Mouse (Mus musculus): ENCODE data around the gene Wnt10b. TPM values are rescaled to one million over a fixed set of nuclear protein-coding genes. Genes with fewer than 3 reads are reported as not detected.
"Not testable (repeated sequence)": the region's sequence is repeated elsewhere in the genome, so short reads cannot be mapped to it uniquely, and the experiment has no call there.

Wnt10b gene
- polyA plus RNA-seq (2014; fragmentation: Nextera tagmentation; extraction: Ambion mirVana) = not detected in 2 replicates

DNA sequence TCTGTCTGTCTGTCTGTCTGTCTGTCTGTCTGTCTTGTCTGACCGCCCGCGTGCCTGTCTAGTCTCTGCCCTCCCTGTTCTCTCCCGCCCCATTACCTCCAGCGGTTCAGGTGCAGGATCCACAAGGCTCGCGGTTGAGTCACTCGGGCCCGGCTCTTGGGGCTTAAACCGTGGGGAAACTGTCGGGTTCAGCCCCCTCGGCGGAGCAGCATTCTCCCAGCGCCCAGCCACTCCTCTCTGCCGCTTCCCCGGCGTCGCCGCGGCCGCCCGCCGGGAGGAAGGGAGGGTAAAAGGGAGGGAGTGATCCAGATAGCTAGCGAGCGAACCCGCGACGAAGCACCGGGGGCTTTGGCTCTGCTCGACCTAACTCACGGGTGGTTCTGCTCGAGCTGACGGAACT, at the start of gene Wnt10b:
Gene Wnt10b (minus strand): TSS at position 389 of the 400 bp plus-strand sequence.
- H3K4me3 ChIP-seq (ENCODE audit: low read depth, low read length) = peak within 1 kb of the TSS; percentile 22
- H3K36me3 ChIP-seq (ENCODE audit: control insufficient read depth, insufficient read depth, low read length) = no peaks in the 10 kb centered on the region
- WGBS = under 1% methylated on average over 32 of the region's 33 CpGs
- ATAC-seq (ENCODE audit: insufficient number of reproducible peaks, insufficient read depth, low FRiP score, low read depth) = no peak
- H3K9me3 ChIP-seq (ENCODE audit: control insufficient read depth, low read depth, low read length) = no peaks in the 10 kb centered on the region
- no peak within 1 kb of the TSS for H3K9ac ChIP-seq (replicated peaks; ENCODE audit: low read depth, low read length)
- 0 out of 2 replicates have a peak, but pooled peaks cover 21% of the 10 kb centered on the region for H3K4me1 ChIP-seq (ENCODE audit: control insufficient read depth, insufficient read depth, low read length)
- peak within 1 kb of the TSS; percentile 30 for H3K4me2 ChIP-seq (replicated peaks; ENCODE audit: low read depth, low read length)
- H3K27me3 ChIP-seq (ENCODE audit: control insufficient read depth, insufficient read depth, low read length) = peaks cover 62% of the 10 kb centered on the region
- no peak within 1 kb of the TSS for H3K27ac ChIP-seq (ENCODE audit: low read length)

DNA sequence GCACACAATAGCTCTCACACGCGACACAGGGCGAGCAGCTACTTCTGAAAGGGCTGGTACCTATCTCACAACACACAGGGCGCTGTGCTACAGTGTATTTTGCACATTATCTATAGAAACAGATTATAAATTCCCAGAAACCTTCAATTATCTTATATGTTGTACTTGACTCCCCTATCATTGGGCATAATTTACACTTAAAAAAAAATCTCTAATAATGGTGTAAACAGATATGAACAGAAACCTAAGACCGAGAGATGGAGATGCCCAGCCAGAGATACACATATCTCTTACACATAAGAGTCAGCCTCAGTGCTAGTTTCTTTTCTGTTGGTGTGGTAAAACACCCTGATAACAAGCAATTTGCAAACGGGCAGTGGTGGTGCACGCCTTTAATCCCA, 49.7 kb upstream of the Wnt10b start:
- H3K9ac ChIP-seq (replicated peaks; ENCODE audit: low read depth, low read length) = no peak overlapping the region
- no peaks in the 10 kb centered on the region for H3K27me3 ChIP-seq (ENCODE audit: control insufficient read depth, insufficient read depth, low read length)
- 88% methylated on average over 7 of the region's 7 CpGs for WGBS
- H3K9me3 ChIP-seq (ENCODE audit: control insufficient read depth, low read depth, low read length) = no peaks in the 10 kb centered on the region
- peaks cover 20% of the 10 kb centered on the region for H3K36me3 ChIP-seq (ENCODE audit: control insufficient read depth, insufficient read depth, low read length)
- H3K4me1 ChIP-seq (ENCODE audit: control insufficient read depth, insufficient read depth, low read length) = peaks cover 9% of the 10 kb centered on the region; the same call in 1 of the 2 replicates
- no peak overlapping the region for H3K4me3 ChIP-seq (ENCODE audit: low read depth, low read length)
- H3K4me2 ChIP-seq (replicated peaks; ENCODE audit: low read depth, low read length) = no peak overlapping the region
- H3K27ac ChIP-seq (ENCODE audit: low read length) = no peak overlapping the region
- ATAC-seq (ENCODE audit: insufficient number of reproducible peaks, insufficient read depth, low FRiP score, low read depth) = no peak

DNA sequence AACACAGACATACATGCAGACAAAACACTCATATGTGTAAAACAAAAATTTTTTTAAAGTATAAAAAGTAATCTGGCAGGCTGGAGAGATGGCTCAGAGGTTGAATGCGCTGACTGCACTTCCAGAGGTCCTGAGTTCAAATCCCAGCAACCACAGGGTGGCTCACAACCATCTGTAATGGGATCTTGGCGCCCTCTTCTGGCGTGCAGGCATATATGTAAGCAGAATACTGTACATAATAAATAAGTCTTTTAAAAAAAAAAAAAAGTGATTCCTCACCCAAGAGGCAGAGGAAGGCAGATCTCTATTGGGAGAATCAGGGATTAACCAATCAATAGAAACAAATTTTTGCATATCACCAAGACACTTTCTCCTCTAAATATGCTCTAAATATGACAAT, 45.5 kb upstream of the Wnt10b start:
- Histone ChIP-seq H3K9ac (replicated peaks; ENCODE audit: low read depth, low read length) (no peak overlapping the region), H3K36me3 (ENCODE audit: control insufficient read depth, insufficient read depth, low read length) (peaks cover 31% of the 10 kb centered on the region), H3K4me3 (ENCODE audit: low read depth, low read length) (no peak overlapping the region), H3K27me3 (ENCODE audit: control insufficient read depth, insufficient read depth, low read length) (no peaks in the 10 kb centered on the region), H3K4me2 (replicated peaks; ENCODE audit: low read depth, low read length) (no peak overlapping the region), H3K4me1 (ENCODE audit: control insufficient read depth, insufficient read depth, low read length) (no peaks in the 10 kb centered on the region), H3K27ac (ENCODE audit: low read length) (no peak overlapping the region), H3K9me3 (ENCODE audit: control insufficient read depth, low read depth, low read length) (no peaks in the 10 kb centered on the region)
- 72% methylated on average over 3 of the region's 3 CpGs for WGBS
- no peak for ATAC-seq (ENCODE audit: insufficient number of reproducible peaks, insufficient read depth, low FRiP score, low read depth)

DNA sequence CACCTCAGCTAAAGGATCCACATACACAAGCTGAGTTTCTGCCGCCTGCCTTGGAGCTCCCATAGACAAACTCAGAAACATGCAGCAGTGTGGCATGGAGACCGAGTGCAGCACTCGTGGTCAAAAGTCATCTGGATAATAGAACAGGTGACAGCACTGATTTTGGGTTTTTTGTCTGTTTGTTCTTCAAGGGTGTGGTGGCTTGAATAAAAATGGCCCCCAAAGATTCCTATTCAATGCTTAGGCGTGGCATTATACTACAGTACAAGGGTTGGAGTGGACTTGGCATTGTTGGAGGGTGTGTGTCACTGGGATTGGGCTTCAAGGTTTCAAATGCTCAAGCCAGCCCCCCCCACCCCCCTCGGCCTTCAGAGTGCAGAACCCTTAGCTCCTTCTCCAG, 44.2 kb upstream of the Wnt10b start:
- Histone ChIP-seq H3K4me3 (ENCODE audit: low read depth, low read length) (no peak overlapping the region), H3K27me3 (ENCODE audit: control insufficient read depth, insufficient read depth, low read length) (no peaks in the 10 kb centered on the region), H3K4me2 (replicated peaks; ENCODE audit: low read depth, low read length) (no peak overlapping the region), H3K9ac (replicated peaks; ENCODE audit: low read depth, low read length) (no peak overlapping the region), H3K36me3 (ENCODE audit: control insufficient read depth, insufficient read depth, low read length) (peaks cover 28% of the 10 kb centered on the region), H3K9me3 (ENCODE audit: control insufficient read depth, low read depth, low read length) (no peaks in the 10 kb centered on the region), H3K27ac (ENCODE audit: low read length) (no peak overlapping the region), H3K4me1 (ENCODE audit: control insufficient read depth, insufficient read depth, low read length) (no peaks in the 10 kb centered on the region)
- ATAC-seq (ENCODE audit: insufficient number of reproducible peaks, insufficient read depth, low FRiP score, low read depth) = no peak
- 87% methylated on average over 5 of the region's 5 CpGs for WGBS

DNA sequence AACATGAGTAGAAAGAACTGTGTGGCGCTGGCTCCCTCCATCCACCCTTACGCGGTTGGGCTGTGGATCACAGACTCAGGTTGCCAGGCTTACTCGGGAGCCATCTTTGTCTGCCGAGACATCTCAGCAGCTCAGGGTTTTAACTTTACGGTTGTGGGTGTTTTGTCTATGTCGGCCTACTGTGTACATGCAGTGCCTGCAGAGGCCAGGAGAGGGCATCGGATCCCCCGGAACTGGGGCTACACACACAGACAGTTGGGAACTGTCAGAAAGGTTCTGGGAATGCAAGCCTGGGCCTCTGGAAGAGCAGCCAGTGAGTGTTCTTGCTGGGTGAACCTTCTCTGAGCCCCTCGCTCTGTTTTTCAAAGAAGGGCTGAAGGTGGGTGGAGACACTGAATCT, 43.5 kb upstream of the Wnt10b start:
- no peaks in the 10 kb centered on the region for H3K27me3 ChIP-seq (ENCODE audit: control insufficient read depth, insufficient read depth, low read length)
- H3K9me3 ChIP-seq (ENCODE audit: control insufficient read depth, low read depth, low read length) = no peaks in the 10 kb centered on the region
- no peak overlapping the region for H3K4me2 ChIP-seq (replicated peaks; ENCODE audit: low read depth, low read length)
- H3K27ac ChIP-seq (ENCODE audit: low read length) = no peak overlapping the region
- ATAC-seq (ENCODE audit: insufficient number of reproducible peaks, insufficient read depth, low FRiP score, low read depth) = no peak
- H3K36me3 ChIP-seq (ENCODE audit: control insufficient read depth, insufficient read depth, low read length) = peaks cover 28% of the 10 kb centered on the region
- H3K4me1 ChIP-seq (ENCODE audit: control insufficient read depth, insufficient read depth, low read length) = no peaks in the 10 kb centered on the region
- no peak overlapping the region for H3K4me3 ChIP-seq (ENCODE audit: low read depth, low read length)
- no peak overlapping the region for H3K9ac ChIP-seq (replicated peaks; ENCODE audit: low read depth, low read length)
- WGBS = 39% methylated on average over 10 of the region's 10 CpGs

DNA sequence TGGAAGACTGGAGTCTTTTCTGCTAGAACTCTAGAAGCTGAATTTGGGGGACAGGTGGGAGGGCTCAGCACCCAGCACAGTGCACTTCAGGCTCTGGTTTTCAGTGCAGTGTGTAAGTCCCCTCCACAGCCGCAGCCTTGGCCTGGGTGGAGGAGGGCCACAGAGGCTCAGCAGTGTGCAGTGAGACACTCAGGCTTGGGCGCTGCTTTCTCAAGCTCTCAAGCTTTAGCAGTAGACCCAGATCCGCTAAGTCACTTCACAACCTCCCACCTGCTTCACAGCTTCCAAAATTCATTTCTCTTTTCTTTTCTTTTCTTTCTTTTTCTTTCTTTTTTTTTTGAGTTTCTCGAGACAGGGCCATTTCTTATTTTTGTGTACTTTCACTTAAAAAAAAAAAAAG, 43.0 kb upstream of the Wnt10b start:
- Histone ChIP-seq H3K27ac (ENCODE audit: low read length) (no peak overlapping the region), H3K4me3 (ENCODE audit: low read depth, low read length) (no peak overlapping the region), H3K4me2 (replicated peaks; ENCODE audit: low read depth, low read length) (no peak overlapping the region), H3K27me3 (ENCODE audit: control insufficient read depth, insufficient read depth, low read length) (no peaks in the 10 kb centered on the region), H3K9me3 (ENCODE audit: control insufficient read depth, low read depth, low read length) (no peaks in the 10 kb centered on the region), H3K36me3 (ENCODE audit: control insufficient read depth, insufficient read depth, low read length) (peaks cover 29% of the 10 kb centered on the region), H3K4me1 (ENCODE audit: control insufficient read depth, insufficient read depth, low read length) (no peaks in the 10 kb centered on the region), H3K9ac (replicated peaks; ENCODE audit: low read depth, low read length) (no peak overlapping the region)
- WGBS = 87% methylated on average over 4 of the region's 4 CpGs
- ATAC-seq (ENCODE audit: insufficient number of reproducible peaks, insufficient read depth, low FRiP score, low read depth) = no peak

DNA sequence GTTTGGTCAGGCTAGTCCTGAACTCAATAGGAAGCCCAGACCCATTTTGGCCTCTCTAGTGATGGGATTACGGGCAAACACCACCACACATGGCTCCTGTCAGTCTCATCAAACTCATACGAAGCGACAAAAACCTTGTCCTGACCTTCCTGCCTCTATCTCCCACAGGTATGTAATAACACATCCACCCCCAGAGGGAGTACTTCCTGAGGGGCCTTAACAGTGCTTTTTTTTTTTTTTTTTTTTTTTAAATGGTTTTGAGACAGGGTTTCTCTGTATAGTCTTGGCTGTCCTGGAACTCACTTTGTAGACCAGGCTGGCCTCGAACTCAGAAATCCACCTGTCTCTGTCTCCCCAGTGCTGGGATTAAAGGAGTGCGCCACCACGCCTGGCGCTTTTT, 40.2 kb upstream of the Wnt10b start:
- Histone ChIP-seq H3K4me1 (ENCODE audit: control insufficient read depth, insufficient read depth, low read length) (no peaks in the 10 kb centered on the region), H3K4me3 (ENCODE audit: low read depth, low read length) (no peak overlapping the region), H3K27me3 (ENCODE audit: control insufficient read depth, insufficient read depth, low read length) (no peaks in the 10 kb centered on the region), H3K4me2 (replicated peaks; ENCODE audit: low read depth, low read length) (no peak overlapping the region), H3K9ac (replicated peaks; ENCODE audit: low read depth, low read length) (no peak overlapping the region), H3K36me3 (ENCODE audit: control insufficient read depth, insufficient read depth, low read length) (peaks cover 30% of the 10 kb centered on the region), H3K27ac (ENCODE audit: low read length) (no peak overlapping the region), H3K9me3 (ENCODE audit: control insufficient read depth, low read depth, low read length) (no peaks in the 10 kb centered on the region)
- 92% methylated on average over 7 of the region's 7 CpGs for WGBS
- no peak for ATAC-seq (ENCODE audit: insufficient number of reproducible peaks, insufficient read depth, low FRiP score, low read depth)

DNA sequence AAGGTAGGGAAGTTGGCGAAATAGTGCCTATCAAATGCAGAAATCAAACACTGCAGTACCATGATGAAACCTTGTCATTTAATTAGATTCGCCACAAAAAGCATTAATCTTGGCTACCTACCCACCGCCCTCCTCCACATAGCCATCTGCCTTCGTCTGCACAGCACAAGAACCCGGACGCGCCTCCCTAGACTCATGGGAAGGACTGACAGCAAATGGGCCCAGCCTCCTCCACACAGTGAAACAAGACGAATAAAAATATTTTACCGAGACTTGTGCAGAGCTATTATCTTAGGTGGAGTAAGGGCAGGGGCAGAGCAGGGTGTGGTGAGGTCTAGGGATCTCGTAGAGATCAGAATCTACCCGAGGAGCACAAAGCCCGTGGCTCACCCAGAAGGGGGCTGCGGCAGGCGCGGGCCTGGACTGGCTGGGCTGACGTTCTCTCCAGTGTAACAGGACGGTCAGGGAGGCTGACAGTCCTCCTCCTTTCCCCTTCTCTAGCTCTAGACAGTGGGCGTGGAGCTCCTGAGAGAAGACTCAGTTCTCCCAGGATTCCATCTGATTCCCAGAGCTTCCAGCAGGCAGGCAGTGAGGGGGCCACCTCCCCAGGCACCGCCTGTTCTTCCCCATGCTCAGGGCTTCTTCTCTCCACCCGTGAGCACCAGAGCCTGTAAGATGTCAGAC, 34.9 kb upstream of the Wnt10b start:
- Histone ChIP-seq H3K36me3 (ENCODE audit: control insufficient read depth, insufficient read depth, low read length) (peaks cover 28% of the 10 kb centered on the region), H3K4me3 (ENCODE audit: low read depth, low read length) (no peak overlapping the region), H3K4me1 (ENCODE audit: control insufficient read depth, insufficient read depth, low read length) (peaks cover 5% of the 10 kb centered on the region; the same call in 1 of the 2 replicates), H3K27ac (ENCODE audit: low read length) (no peak overlapping the region), H3K4me2 (replicated peaks; ENCODE audit: low read depth, low read length) (no peak overlapping the region), H3K9me3 (ENCODE audit: control insufficient read depth, low read depth, low read length) (no peaks in the 10 kb centered on the region), H3K27me3 (ENCODE audit: control insufficient read depth, insufficient read depth, low read length) (peaks cover 20% of the 10 kb centered on the region), H3K9ac (replicated peaks; ENCODE audit: low read depth, low read length) (no peak overlapping the region)
- 86% methylated on average over 20 of the region's 20 CpGs for WGBS
- no peak for ATAC-seq (ENCODE audit: insufficient number of reproducible peaks, insufficient read depth, low FRiP score, low read depth)

DNA sequence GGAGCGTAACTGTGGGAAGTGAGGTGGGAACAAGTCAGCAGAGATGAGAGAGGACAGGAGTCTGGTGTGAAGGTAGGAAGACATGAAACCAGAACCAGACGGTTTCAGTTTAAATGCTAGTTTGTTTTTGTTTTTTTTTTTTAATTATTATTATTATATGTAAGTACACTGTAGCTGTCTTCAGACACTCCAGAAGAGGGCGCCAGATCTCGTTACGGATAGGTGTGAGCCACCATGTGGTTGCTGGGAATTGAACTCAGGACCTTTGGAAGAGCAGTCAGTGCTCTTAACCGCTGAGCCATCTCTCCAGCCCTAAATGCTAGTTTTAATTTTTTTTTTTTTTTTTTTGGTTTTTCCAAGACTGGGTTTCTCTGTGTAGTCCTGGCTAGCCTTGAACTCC, 32.3 kb upstream of the Wnt10b start:
- not testable (repeated sequence) for H3K27ac ChIP-seq (ENCODE audit: low read length); H3K4me3 ChIP-seq (ENCODE audit: low read depth, low read length); H3K9me3 ChIP-seq (ENCODE audit: control insufficient read depth, low read depth, low read length); ATAC-seq (ENCODE audit: insufficient number of reproducible peaks, insufficient read depth, low FRiP score, low read depth); H3K4me2 ChIP-seq (replicated peaks; ENCODE audit: low read depth, low read length); H3K9ac ChIP-seq (replicated peaks; ENCODE audit: low read depth, low read length)
- WGBS = 68% methylated on average over 6 of the region's 6 CpGs
- Histone ChIP-seq H3K4me1 (ENCODE audit: control insufficient read depth, insufficient read depth, low read length) (peaks cover 21% of the 10 kb centered on the region; the same call in 1 of the 2 replicates), H3K36me3 (ENCODE audit: control insufficient read depth, insufficient read depth, low read length) (peaks cover 21% of the 10 kb centered on the region), H3K27me3 (ENCODE audit: control insufficient read depth, insufficient read depth, low read length) (peaks cover 45% of the 10 kb centered on the region)

All from stomach, embryonic 14.5 days (tissue).